Mouse (Mus musculus) ES-Bruce4 (cell line): ENCODE data around the gene Pfkp.

Experiments used
- CTCF ChIP-seq: IDR thresholded peaks from one replicate; pipeline ENCODE4 v1.8.1; 2011; ENCODE audit warnings: low read depth, low read length
- EP300 ChIP-seq: IDR thresholded peaks from 2 replicates; pipeline ENCODE4 v1.6.1; 2011; ENCODE audit warnings: low read depth, low read length; ENCODE audit not compliant: insufficient read depth

- peak; percentile 40 for TF ChIP-seq CTCF
- no peak for TF ChIP-seq EP300
Observed at GRCm38 (mm10) chr13:6532683-6533082, 115.9 kb downstream of the Pfkp start.
